Mouse (Mus musculus) large intestine, adult 2 months (tissue): ENCODE measurements around the gene Ints14. TPM values are rescaled to one million over a fixed set of nuclear protein-coding genes. Genes with fewer than 3 reads are reported as not detected.
A peak's percentile ranks its signal among the peaks of the same experiment; 100 is the strongest.

Experiments used
- DNase-seq: peaks from one replicate; pipeline ENCODE4 v3.0.0-alpha.2; 2012; ENCODE audit warnings: low read depth, low spot score
- WGBS: fragments of 180-500 bp; shearing (Covaris S2); methylation state at CpG from one replicate; pipeline ENCODE4 v1.1.7; 2018; 5-methylcytosine and 5-hydroxymethylcytosine counted together
- polyA plus RNA-seq: library from polyadenylated mRNA; depleted of rRNA; stranded (reverse); fragments of >200 nt; gene quantifications from 2 replicates; pipeline ENCODE4 v1.2.3, GENCODE M21; 2012; rRNA removed

Gene Ints14
- 13.5 and 15.6 TPM in 2 replicates for polyA plus RNA-seq

DNA sequence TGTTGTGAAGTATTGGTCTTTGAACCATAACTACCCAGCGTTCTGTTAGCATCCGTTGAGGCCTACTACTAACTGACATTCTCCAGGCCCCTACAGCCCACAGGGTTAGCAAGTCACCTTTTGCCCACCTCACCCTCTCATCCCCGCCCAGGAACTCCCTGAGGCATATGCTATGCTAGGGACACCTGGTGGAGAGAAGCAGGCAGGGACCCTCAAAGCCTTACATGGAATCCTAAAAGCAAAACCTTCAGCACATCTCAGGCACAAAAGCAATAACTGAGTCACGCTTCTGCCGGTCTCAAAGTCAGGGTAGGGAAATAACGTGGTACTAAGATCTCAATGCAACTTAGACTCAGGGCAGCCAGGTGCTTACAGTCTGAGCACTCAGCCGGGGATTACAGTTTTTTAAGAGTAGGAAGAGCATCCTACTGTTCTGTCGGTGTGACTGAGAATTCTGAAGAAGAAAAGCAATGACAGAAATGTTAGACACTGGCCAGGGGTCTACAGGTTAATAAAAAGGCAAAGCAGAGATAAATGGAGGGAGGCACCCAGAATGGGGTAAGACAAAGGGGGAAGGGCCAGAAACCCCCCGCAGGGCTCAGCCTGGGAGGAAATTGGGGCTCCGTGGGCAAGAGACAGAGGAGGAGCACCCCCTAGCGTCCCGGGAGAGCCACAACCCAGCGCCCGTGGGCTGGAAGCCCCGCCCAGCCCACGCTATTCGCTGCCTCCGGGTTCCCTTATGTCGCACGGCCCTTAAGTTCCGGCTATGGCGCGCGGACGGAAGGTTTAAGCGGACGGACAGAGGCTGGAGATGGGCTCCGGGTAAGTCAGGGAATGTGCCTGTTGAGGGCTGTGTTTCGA is at the start of gene Ints14:
Ints14 (plus strand) TSS at position 789 of the 861 bp plus-strand sequence.
- peak; percentile 86 for DNase-seq
- WGBS = 8% methylated on average over 29 of the region's 29 CpGs

DNA sequence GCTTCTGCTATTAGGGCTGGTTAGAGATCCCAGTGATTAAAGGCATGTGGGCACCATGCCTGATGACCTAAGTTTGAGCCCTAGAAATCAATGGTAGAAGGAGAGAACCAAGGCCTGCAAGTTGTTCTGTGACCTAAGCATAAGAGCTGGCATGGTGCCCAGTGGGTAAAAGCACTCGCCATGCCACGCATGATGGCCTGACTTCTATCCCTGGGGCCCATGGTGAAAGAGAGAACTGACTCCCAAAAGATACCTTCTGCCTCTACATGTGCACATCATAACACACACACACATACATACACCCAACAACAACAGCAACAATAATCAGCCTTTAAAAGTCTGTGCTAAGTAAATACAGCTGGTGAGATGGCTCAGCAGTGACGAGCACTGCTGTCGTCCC is 47.3 kb upstream of the Ints14 start:
- WGBS = 33% methylated on average over 4 of the region's 4 CpGs

DNA sequence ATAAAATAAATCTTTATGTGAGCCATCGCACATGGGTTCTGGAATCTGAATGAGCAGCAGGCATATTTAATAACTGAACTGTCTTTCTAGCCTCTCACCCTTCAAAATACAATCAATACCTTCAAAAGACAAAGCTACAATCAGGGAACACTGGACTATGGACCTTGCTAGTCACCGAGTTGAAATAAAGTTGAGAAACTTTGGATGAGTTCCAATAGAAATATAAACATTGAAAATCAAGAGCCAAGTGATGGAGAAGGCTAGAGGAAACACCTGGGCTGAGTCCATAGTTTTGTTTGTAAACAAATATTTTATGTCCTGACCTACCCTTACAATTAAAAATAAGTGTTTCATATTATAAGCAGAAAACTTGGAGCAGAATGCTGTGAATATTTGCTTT is 46.7 kb upstream of the Ints14 start:
- DNase-seq = peak; percentile 63
- 27% methylated on average over 2 of the region's 2 CpGs for WGBS

More for the DNA sequence above, 47.3 kb upstream of the Ints14 start:
- DNase-seq = no peak

DNA sequence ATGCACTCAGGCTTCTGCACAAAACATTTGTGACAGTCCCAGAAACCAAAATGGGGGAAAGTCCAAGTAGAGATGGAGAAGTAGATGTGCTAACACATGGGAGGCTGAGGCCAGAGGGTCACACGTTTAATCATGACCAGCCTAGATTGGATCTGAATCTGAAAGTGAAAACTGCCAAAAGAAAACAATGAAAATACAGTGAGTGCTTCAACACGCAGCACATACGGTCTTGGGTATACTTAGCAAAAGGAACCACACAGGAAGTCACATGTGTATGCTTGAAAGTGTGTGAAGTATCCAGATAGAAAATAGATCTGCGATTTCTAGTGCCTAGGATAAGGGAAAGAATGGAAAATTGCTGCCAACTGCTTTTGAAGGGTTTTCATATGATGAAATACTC is 46.1 kb upstream of the Ints14 start:
- no peak for DNase-seq
- WGBS = 34% methylated on average over 4 of the region's 4 CpGs

DNA sequence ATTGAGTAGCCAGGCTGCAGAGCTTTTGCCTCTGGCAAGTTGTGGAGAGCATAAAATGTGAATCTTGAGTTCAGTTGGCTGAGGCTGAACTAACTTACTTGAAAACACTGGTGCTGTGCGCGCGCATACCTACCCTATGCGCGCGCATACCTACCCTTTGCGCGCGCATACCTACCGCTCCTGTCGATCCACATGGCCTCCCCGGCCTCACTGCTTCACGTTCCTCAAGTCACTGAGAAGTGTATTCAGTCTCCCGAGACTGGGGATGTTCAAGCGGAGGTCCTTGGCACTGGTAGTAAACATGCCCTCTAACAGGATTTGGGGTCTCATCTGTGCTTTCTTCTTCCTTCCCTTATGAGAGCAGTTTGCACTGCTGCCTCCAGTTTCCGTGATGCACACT is 42.1 kb upstream of the Ints14 start:
- WGBS = 44% methylated on average over 16 of the region's 16 CpGs

DNA sequence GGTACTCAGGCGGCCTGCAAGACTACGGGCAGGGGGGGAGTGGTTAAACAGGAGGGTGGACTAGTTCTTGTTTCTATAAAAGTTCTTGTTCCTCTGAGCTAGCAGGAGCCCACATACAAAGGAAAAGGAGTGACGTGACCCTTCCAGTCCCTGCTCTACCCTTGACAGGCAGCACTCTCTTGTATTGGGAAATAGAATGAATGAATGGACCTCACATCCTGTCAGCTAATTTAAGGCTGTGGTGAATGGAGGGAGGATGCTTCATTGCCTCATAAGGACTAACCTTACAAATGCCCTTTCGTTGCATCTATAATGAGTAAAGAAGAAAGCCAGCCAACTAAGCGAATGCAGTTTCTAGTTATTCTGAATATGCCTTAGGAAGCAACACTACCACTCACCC is 34.9 kb upstream of the Ints14 start:
- 80% methylated on average over 5 of the region's 5 CpGs for WGBS
- no peak for DNase-seq

More for the DNA sequence above, 42.1 kb upstream of the Ints14 start:
- DNase-seq = no peak

DNA sequence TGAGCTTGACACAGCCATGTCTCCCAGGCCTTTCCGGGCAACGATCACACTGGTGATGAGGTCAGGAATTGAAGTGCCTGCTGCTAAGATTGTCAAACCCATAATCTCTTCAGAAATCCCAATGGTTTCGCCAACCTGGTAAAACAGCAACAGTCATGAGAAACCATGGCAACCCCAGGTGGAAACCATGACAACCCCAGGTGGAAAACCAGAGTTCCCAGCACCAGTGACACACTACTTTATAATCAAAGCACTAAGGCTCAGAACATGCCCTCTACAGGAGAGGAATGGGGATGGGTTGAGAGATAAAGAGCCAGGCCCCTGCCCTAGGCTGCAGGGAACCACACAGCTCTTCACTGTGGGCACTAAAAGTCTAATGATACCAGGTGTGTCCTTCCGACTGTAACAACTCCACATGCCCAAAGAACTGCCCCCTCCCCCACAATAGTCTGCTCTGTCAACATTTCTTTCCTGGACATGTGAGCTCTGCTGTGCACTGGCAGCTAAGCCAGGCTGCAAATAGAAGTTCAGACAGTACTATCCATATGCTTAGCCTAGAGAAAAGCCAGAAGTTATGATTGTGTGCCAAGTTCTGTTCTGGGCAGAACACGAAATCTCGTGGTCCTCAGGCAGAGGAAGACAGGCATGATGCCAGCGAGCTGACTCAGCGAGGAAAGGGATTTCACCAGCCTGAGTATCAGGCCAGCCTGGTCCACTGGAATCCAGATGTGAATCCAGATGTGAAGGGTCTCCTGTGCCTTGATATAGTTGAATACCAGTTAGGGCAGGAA is 34.3 kb upstream of the Ints14 start:
- DNase-seq = no peak
- WGBS = 44% methylated on average over 8 of the region's 8 CpGs

DNA sequence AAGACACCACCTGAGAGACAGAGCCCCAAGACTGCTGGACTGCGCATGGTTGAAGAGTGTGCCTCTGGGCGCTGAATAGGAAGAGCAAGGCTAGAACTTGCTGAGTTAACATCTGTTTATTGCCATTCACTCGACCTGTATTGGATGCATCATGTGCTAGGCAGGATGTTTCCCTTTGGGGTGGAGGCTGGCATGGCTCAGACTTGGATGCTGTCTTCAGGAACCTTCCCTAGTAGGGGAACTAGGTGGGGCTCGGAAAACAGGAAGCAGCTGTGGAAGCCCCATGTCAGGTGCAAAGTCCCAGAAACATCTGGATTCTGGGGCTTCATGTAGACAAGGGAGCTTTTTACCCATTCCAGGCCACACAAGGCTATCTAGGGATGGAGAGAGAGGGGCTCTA is 30.4 kb upstream of the Ints14 start:
- no peak for DNase-seq

DNA sequence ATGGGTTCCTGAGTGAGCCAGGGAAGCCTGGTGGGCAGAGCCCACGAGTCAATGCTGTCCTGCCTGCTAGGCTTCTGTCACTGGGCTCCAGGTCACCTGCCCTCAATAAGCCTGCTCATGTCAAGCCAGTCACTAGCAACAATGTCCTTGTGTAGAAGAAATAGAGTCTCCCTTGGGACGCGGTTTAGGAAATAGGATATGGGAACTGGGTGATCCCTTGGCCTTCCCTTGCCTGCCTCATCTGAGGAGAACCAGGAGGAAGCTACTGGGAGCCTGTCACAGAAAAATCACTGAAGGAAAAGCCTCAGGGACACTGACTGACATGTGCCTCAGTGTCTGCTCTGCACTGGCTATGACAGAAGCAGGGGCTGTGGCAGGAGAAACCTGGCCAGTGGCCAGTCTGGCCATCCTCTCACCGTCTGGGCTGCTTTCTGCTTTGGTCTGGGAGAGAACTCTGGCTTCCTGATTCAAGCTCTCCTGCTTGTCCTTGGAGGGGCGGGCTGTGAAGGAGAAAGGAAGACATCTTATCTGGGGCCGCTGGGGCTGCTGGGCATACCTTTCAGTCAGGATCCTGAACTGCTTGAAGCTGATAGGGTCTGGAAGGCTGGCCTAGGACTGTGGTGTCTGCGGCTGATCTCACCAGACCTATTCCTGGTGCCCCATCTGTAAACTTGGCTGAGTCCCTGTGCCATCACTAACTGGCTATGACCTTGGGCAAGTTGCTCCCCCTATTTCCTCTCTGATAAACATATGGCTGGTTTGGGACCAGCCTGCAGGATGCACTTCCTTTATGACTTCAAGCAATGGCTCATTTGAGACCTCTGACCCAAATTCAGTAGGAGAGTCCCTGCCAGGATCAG is 28.7 kb upstream of the Ints14 start:
- 78% methylated on average over 7 of the region's 7 CpGs for WGBS
- DNase-seq = no peak

More for the DNA sequence above, 30.4 kb upstream of the Ints14 start:
- WGBS = 45% methylated on average over 4 of the region's 4 CpGs

DNA sequence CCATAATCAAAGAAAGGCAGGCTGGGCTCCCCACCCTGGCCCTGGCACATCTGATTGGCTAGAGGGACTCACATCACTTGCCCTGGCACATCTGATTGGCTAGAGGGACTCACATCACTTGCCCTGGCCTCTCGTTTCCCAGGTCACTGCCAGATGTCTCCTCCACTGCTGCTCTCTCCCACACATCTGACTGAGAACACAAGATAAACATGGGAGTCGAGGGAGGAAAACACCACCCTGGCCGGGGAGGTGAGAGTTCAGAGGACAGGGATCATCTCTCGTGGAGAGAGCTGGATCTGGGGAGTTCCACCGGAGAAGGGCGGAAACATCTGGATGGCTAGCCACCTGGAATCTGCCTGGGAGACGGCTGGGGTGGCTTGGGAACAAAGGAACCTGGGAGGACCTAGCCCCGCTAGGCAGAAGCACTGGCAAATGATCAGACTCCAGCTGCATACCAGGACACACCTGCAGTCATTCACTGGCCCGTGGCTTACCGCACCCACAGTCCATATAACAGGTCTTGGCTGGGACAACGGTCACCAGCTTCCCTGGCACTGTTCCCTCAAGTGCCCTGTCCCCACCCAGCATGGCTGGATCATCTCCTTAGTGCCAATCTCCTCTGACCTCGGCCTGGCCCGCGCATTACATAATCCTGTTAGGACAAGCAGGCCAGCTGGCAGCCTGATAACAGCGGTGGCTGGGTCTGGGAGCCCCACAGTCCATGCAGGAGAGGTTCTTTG is 26.5 kb upstream of the Ints14 start:
- DNase-seq = peak; percentile 81
- 20% methylated on average over 15 of the region's 15 CpGs for WGBS

DNA sequence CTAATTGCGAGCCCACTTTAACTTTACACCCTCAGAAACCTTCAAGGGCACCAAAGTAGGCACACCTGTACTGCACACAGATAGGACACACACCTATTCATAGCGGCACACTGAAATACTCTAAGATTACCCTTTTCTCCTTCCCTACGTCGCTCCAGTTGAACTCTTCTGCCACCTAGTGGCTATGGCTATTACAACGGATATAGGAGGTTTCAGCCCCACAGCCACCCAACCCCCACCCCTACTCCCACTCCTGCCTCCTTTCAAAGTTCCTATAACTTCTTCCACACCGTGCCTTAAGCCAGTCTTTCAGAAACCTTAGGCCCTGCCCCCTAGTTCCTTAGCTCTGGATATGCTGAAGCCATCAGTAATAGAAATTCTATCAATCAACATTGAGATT is 24.2 kb upstream of the Ints14 start:
- no peak for DNase-seq
- 3% methylated on average over 6 of the region's 6 CpGs for WGBS

DNA sequence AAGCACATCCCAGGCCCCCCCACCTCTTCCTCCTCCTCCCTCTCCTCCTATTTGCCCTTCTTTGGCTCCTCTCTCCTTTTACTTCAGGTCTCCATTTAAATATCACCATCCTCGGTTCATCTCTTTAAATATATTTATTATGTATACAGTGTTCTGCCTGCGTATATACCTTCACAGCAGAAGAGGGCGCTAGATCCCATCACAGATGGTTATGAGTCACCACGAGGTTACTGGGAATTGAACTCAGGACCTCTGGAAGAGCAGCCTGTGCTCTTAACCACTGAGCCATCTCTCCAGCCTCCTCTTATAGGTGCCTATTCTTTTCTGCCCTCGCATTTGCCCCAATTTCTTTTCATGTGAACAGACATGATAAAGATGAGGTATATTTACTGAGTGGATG is 23.2 kb upstream of the Ints14 start:
- WGBS = 41% methylated on average over 5 of the region's 5 CpGs
- no peak for DNase-seq

DNA sequence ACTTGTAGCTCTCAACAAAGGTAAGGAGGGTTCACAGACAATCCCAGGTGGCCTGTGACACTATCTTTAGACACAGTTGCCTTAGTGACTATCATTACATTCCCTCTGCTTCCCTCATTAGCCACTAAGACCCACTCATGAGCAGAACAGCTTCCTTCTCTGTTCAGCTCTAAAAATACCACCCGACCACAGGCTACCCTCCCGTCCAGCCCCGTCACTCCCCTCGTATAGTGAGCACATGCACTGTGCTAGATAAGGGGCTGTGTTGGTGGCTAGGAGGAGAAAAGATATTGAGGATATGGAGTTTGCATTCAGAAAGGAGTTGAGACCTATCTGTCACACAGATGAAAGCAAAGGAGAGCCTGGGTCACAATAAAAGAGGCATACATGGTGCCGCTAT is 22.2 kb upstream of the Ints14 start:
- WGBS = 72% methylated on average over 5 of the region's 5 CpGs
- no peak for DNase-seq

DNA sequence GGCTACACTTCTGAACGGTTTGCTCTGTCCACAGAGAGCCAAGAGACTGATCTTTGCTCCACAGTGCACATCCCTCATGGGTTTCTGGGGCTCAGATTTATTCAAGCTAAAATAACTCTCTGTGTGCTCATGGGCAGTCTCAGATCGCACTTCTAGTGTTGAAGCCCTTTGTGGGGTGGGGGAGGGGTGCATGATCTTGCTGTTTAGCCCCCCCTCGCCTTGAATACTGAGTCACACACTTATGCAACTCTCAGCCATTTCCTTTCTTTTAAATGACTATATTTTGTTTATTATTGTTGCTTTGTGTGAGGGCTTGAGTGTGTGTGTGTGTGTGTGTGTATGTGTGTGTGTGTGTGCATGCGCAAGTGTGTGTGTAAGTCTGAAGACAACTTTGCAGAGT is 21.4 kb upstream of the Ints14 start:
- no peak for DNase-seq
- WGBS = 48% methylated on average over 4 of the region's 4 CpGs

DNA sequence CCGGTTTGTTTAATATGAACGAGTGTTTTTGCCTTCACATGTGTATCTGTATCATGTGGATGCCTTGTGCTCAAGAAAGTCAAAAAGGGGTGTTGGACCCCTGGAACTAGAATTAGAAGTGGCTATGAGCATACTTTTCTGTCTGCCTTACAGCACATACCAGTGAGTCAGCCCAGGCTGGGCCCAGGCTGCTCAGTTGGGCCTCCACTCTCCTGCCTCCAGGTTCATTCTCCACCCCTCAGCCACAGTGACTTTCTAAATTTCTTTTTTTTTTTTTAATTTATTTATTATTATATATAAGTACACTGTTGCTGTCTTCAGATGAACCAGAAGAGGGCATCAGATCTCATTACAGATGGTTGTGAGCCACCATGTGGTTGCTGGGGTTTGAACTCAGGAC is 20.9 kb upstream of the Ints14 start:
- 82% methylated on average over 2 of the region's 2 CpGs for WGBS
- DNase-seq = no peak

DNA sequence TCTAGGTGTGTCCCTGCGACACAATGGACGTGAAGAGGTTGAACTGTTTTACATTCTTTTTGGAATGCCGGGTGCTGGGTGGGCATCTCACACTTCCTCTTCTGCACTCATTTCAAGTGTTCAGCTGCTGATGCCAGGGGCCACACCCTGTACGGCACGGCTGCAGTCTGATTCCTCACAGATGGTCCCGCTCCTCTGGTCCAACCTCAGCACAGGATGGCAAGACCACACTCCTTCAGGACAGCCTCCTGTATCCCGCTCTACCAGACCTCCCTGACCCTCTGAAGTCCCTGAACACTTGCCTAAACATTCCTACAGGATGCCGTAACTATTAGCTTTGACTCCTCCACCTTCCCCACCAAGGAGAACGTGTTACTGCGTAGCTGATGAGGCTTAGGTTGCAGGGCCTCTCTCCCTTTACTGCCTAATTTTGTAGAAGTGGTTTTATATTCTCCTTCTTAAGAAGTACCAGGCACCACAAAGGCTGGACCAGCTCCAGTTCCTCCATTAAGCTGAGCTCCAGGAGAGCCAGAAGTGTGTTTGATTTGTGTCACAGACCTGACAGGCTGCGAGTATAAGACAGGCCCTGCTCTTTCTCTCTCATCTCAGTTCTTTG is 19.9 kb upstream of the Ints14 start:
- DNase-seq = no peak
- WGBS = 61% methylated on average over 11 of the region's 11 CpGs

DNA sequence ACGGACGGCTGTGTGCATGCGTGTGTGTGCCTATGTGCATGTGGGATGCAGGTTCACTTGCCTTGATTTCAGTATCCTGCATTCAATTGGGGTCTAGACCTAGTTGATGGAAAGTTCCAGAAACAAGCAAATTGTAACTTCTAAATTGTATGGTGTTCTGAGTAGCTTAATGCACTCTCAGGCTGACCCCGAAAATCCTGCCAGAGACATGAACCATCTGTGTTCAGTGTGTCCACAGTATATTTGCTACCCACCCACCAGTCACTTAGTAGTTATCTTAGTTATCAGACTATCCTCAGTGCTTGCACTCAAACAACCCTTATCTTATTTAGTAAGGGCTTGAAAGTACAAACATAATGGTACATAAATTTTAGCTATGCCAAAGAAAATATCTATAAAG is 19.1 kb upstream of the Ints14 start:
- no peak for DNase-seq
- whole genome bisulfite sequencing = 81% methylated on average over 4 of the region's 4 CpGs

DNA sequence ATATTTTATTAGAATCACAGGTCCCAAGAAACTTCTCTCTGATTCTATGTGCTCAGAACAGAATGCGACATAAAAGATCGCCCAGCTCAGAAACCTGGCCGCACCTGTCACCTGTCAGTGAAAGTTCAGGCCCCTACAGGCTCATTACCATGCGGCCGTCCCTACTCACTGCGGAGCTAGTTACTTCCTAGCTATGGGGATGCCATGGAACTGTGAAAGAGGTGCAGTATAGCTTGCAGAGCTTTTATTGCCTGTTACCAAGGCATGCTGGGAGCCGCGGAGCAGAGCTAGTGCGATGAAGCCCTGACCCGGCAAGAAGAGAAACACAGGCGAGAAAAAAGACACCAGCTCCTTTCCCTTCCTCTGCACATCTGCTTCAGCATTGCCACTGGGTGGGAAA is 16.7 kb upstream of the Ints14 start:
- WGBS = 17% methylated on average over 11 of the region's 11 CpGs
- DNase-seq = no peak
